Mouse (Mus musculus) thymus, adult 18-20 months (tissue): Measurements from ENCODE around the gene Gm21317.
"Not testable (repeated sequence)": the region's sequence is repeated elsewhere in the genome, so short reads cannot be mapped to it uniquely, and the experiment has no call there.

Experiments used
- DNase-seq, 2 experiments: peaks; one replicate each; pipeline ENCODE4 v3.0.0; 2022; ENCODE audit warnings: mixed read lengths in 2 of 2

The Gm21317 gene

GRCm38 (mm10) chrY:82224927-82225326, at the start of gene Gm21317:
Gm21317 (plus strand) TSS chrY:82225227.
- not testable (repeated sequence) for DNase-seq
